15 mouse cellular contexts compared by ENCODE assay signal in the genomic region with DNA sequence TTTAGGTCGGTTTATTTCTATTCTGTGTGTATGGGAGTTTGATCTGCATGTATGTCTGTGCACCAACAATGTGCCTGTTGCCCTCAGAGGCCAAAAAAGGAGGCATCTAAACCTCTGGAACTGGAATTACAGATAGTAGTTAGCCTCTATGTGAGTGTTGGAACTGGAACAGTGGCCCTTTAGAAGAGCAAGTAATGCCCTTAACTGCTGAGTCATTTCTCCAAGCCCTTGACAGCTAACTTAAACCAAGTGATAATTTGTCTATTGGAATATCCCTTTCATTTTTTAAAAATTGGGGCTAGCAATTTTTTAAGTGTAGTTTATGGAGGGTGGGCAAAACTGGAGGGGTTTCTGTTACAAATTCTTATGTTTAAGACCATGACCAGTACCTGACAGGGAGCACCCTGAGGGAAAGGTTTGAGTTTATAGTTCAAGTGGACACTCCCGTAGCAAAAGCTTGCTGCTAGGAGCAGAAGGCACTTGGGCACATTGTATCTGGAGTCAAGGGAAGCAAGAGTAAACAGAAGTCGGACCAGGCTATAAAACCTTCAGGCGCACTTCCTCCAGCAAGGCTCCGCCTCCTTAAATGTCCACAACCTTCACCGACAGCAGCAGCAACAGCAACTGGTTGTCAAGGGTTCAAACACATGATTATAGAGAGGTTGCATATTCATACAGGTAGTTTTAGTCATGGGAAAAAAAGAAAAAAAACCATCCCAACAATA. TPM values are rescaled to one million over a fixed set of nuclear protein-coding genes. Genes with fewer than 3 reads are reported as not detected.
DNase-seq lines count a peak whose midpoint lies in the region; ATAC-seq lines count a peak whose summit lies in the region.
"Had no signal": no experiment of that assay in that cellular context is flagged by ENCODE, and none has a peak within 500 bp of the region (broad histone marks: within the 10 kb centered on the region; RNA-seq: fewer than 3 reads in every experiment).

No protein-coding gene starts in this region.

- ATAC-seq in liver, embryonic 11.5 days (replicated peaks; ENCODE audit: low FRiP score) = no peak
- ATAC-seq in intestine, embryonic 15.5 days = peak; percentile 21; the same call in 1 of the 2 replicates
- ATAC-seq in stomach, embryonic 15.5 days (ENCODE audit: insufficient read depth, low FRiP score, low read depth) = no peak
- ATAC-seq in midbrain, embryonic 16.5 days = no peak
- ATAC-seq: midbrain, embryonic 13.5 days had no signal

- peak overlapping the region; percentile 88 for H3K4me3 ChIP-seq in liver, embryonic 11.5 days (ENCODE audit: low read depth, low read length)
- no peak overlapping the region for H3K4me3 ChIP-seq in intestine, embryonic 15.5 days (replicated peaks)
- no peak overlapping the region for H3K4me3 ChIP-seq in stomach, embryonic 15.5 days (replicated peaks)
- H3K4me3 ChIP-seq in midbrain, embryonic 16.5 days (ENCODE audit: low read depth, low read length) = no peak overlapping the region
- H3K4me3 ChIP-seq: forebrain, embryonic 12.5 days; hindbrain, embryonic 15.5 days; layer of hippocampus, adult 2 months; limb, embryonic 13.5 days; midbrain, embryonic 13.5 days had no signal

- 54% methylated on average over 6 of the region's 6 CpGs for WGBS in liver, embryonic 11.5 days
- WGBS in intestine, embryonic 15.5 days = 29% methylated on average over 6 of the region's 6 CpGs
- 46% methylated on average over 6 of the region's 6 CpGs for WGBS in stomach, embryonic 15.5 days
- WGBS in midbrain, embryonic 16.5 days = 85% methylated on average over 6 of the region's 6 CpGs

- peak overlapping the region; percentile 82 for H3K4me2 ChIP-seq in liver, embryonic 11.5 days
- 0 out of 2 replicates have a peak overlapping the region, but pooled peaks have one; percentile 7 for H3K4me2 ChIP-seq in intestine, embryonic 15.5 days (replicated peaks)
- no peak overlapping the region for H3K4me2 ChIP-seq in stomach, embryonic 15.5 days
- H3K4me2 ChIP-seq in midbrain, embryonic 16.5 days (ENCODE audit: low read length) = no peak overlapping the region
- H3K4me2 ChIP-seq: forebrain, embryonic 12.5 days; hindbrain, embryonic 15.5 days; limb, embryonic 13.5 days; midbrain, embryonic 13.5 days had no signal

- peak overlapping the region; percentile 99 for H3K27ac ChIP-seq in liver, embryonic 11.5 days (ENCODE audit: low read depth, low read length)
- peak overlapping the region; percentile 45 for H3K27ac ChIP-seq in intestine, embryonic 15.5 days
- peak overlapping the region; percentile 36; the same call in 1 of the 2 replicates for H3K27ac ChIP-seq in stomach, embryonic 15.5 days
- no peak overlapping the region for H3K27ac ChIP-seq in midbrain, embryonic 16.5 days (ENCODE audit: low read length)
- H3K27ac ChIP-seq: forebrain, embryonic 12.5 days; heart, embryonic 10.5 days; hindbrain, embryonic 15.5 days; layer of hippocampus, adult 2 months; limb, embryonic 13.5 days; midbrain, embryonic 13.5 days had no signal

- no peaks in the 10 kb centered on the region for H3K27me3 ChIP-seq in liver, embryonic 11.5 days (replicated peaks; ENCODE audit: control insufficient read depth, insufficient read depth, low read length)
- no peaks in the 10 kb centered on the region for H3K27me3 ChIP-seq in intestine, embryonic 15.5 days (replicated peaks)
- H3K27me3 ChIP-seq in stomach, embryonic 15.5 days (replicated peaks) = no peaks in the 10 kb centered on the region
- no peaks in the 10 kb centered on the region for H3K27me3 ChIP-seq in midbrain, embryonic 16.5 days (ENCODE audit: control insufficient read depth, insufficient read depth, low read depth, low read length)
- H3K27me3 ChIP-seq: forebrain, embryonic 12.5 days; hindbrain, embryonic 15.5 days; limb, embryonic 13.5 days; midbrain, embryonic 13.5 days had no signal

- peaks cover 31% of the 10 kb centered on the region for H3K4me1 ChIP-seq in liver, embryonic 11.5 days (replicated peaks; ENCODE audit: control insufficient read depth, insufficient read depth, low read length)
- H3K4me1 ChIP-seq in intestine, embryonic 15.5 days (replicated peaks) = peaks cover 15% of the 10 kb centered on the region
- H3K4me1 ChIP-seq in stomach, embryonic 15.5 days = peaks cover 3% of the 10 kb centered on the region; the same call in 1 of the 2 replicates
- H3K4me1 ChIP-seq in midbrain, embryonic 16.5 days (ENCODE audit: control insufficient read depth, insufficient read depth, low read length) = peaks cover 7% of the 10 kb centered on the region

- H3K9me3 ChIP-seq in liver, embryonic 11.5 days (ENCODE audit: control insufficient read depth, low read length) = no peaks in the 10 kb centered on the region
- no peaks in the 10 kb centered on the region for H3K9me3 ChIP-seq in intestine, embryonic 15.5 days
- H3K9me3 ChIP-seq in stomach, embryonic 15.5 days = no peaks in the 10 kb centered on the region
- no peaks in the 10 kb centered on the region; the same call in 1 of the 2 replicates for H3K9me3 ChIP-seq in midbrain, embryonic 16.5 days (replicated peaks; ENCODE audit: control insufficient read depth, low read length, poor library complexity, severe bottlenecking)
- H3K9me3 ChIP-seq: forebrain, embryonic 12.5 days; heart, embryonic 10.5 days; hindbrain, embryonic 15.5 days; limb, embryonic 13.5 days; midbrain, embryonic 13.5 days had no signal

- peaks cover 32% of the 10 kb centered on the region for H3K36me3 ChIP-seq in liver, embryonic 11.5 days (ENCODE audit: control insufficient read depth, insufficient read depth, low read length)
- peaks cover 11% of the 10 kb centered on the region; the same call in 1 of the 2 replicates for H3K36me3 ChIP-seq in intestine, embryonic 15.5 days
- H3K36me3 ChIP-seq in stomach, embryonic 15.5 days = peaks cover 9% of the 10 kb centered on the region
- peaks cover 5% of the 10 kb centered on the region; the same call in 1 of the 2 replicates for H3K36me3 ChIP-seq in midbrain, embryonic 16.5 days (ENCODE audit: control insufficient read depth, insufficient read depth, low read length)

- DNase-seq in liver, embryonic 11.5 days (ENCODE audit: low spot score) = no peak
- DNase-seq in liver = no peak
- DNase-seq in Muller cell, postnatal 12 days (ENCODE audit: inconsistent ontology term) = peak; percentile 7
- no peak for DNase-seq in layer of hippocampus, postnatal 25 days (ENCODE audit: extremely low spot score in 1 of 2, low spot score in 1 of 2)
- DNase-seq: right cerebral cortex, postnatal 4 days; thymus, adult 2 months had no signal

- H3K9ac ChIP-seq in liver, embryonic 11.5 days (ENCODE audit: low read depth, low read length) = peak overlapping the region; percentile 37
- no peak overlapping the region for H3K9ac ChIP-seq in intestine, embryonic 15.5 days
- H3K9ac ChIP-seq in stomach, embryonic 15.5 days = no peak overlapping the region
- H3K9ac ChIP-seq in midbrain, embryonic 16.5 days (ENCODE audit: low read depth, low read length) = no peak overlapping the region
- H3K9ac ChIP-seq: forebrain, embryonic 12.5 days; hindbrain, embryonic 15.5 days; limb, embryonic 13.5 days; midbrain, embryonic 13.5 days had no signal

RNA-seq across cellular contexts. Expression of gene Mthfd1l, which starts 3.1 kb away (rescaled TPM):
- 50.9 and 55.8 TPM in 2 replicates for polyA plus RNA-seq in liver, embryonic 11.5 days (2014; fragmentation: Nextera tagmentation; extraction: Ambion mirVana)
- 20.2 and 21.7 TPM in 2 replicates for polyA plus RNA-seq in intestine, embryonic 15.5 days (2015; fragmentation: Nextera tagmentation; extraction: Ambion mirVana)
- polyA plus RNA-seq in stomach, embryonic 15.5 days (2015; fragmentation: Nextera tagmentation; extraction: Ambion mirVana) = 14.6 and 17.1 TPM in 2 replicates
- 1 to 10 TPM; 8.4 to 9.2 TPM for total RNA-seq in layer of hippocampus, postnatal 25 days (2021)
- 6.0 and 7.3 TPM in 2 replicates for polyA plus RNA-seq in midbrain, embryonic 16.5 days (2015; fragmentation: Nextera tagmentation; extraction: Ambion mirVana)

Comparison
In these comparisons a context has a peak if more than half of its experiments do, and no peak if none do; other contexts are left out.
1. H3K4me2 ChIP-seq: peak in liver, embryonic 11.5 days (single experiment) and intestine, embryonic 15.5 days (single experiment); none in stomach, embryonic 15.5 days (single experiment) and midbrain, embryonic 16.5 days (single experiment).